Mouse (Mus musculus): ENCODE data around the gene Kcnn1. TPM values are rescaled to one million over a fixed set of nuclear protein-coding genes. Genes with fewer than 3 reads are reported as not detected.

Kcnn1 gene
- polyA plus RNA-seq, 1 experiment from 2014 or later = 4.1 TPM

GRCm38 (mm10) chr8:70821992-70822391 is 41.1 kb downstream of the Kcnn1 start:
- peaks cover 19% of the 10 kb centered on the region for H3K9me3 ChIP-seq (replicated peaks; ENCODE audit: control insufficient read depth, low read length)
- no peaks in the 10 kb centered on the region for H3K4me1 ChIP-seq (ENCODE audit: control insufficient read depth, insufficient read depth, low read length)
- no peak overlapping the region for H3K4me3 ChIP-seq (ENCODE audit: low read length)
- H3K4me2 ChIP-seq (ENCODE audit: low read depth, low read length) = no peak overlapping the region
- peaks cover 11% of the 10 kb centered on the region for H3K27me3 ChIP-seq (ENCODE audit: control insufficient read depth, insufficient read depth, low read length)
- H3K27ac ChIP-seq (ENCODE audit: low read length) = no peak overlapping the region
- no peaks in the 10 kb centered on the region for H3K36me3 ChIP-seq (ENCODE audit: control insufficient read depth, insufficient read depth)
- 36% methylated on average over 11 of the region's 11 CpGs for WGBS
- no peak overlapping the region for H3K9ac ChIP-seq (ENCODE audit: low read length)
- ATAC-seq (replicated peaks; ENCODE audit: extremely low read depth, insufficient read depth, low FRiP score) = no peak

- Histone ChIP-seq H3K4me2 (ENCODE audit: low read depth, low read length) (no peak overlapping the region), H3K27ac (ENCODE audit: low read length) (no peak overlapping the region), H3K9me3 (replicated peaks; ENCODE audit: control insufficient read depth, low read length) (peaks cover 16% of the 10 kb centered on the region), H3K27me3 (ENCODE audit: control insufficient read depth, insufficient read depth, low read length) (peaks cover 14% of the 10 kb centered on the region), H3K9ac (ENCODE audit: low read length) (no peak overlapping the region), H3K4me1 (ENCODE audit: control insufficient read depth, insufficient read depth, low read length) (0 out of 2 replicates have a peak, but pooled peaks cover 3% of the 10 kb centered on the region), H3K4me3 (ENCODE audit: low read length) (no peak overlapping the region), H3K36me3 (ENCODE audit: control insufficient read depth, insufficient read depth) (no peaks in the 10 kb centered on the region)
- 17% methylated on average over 30 of the region's 30 CpGs for WGBS
- ATAC-seq (replicated peaks; ENCODE audit: extremely low read depth, insufficient read depth, low FRiP score) = 0 out of 2 replicates have a peak, but pooled peaks have one; percentile 6
Measured at GRCm38 (mm10) chr8:70821399-70821962, 41.6 kb downstream of the Kcnn1 start.

GRCm38 (mm10) chr8:70820101-70820935 is 42.7 kb downstream of the Kcnn1 start:
- Histone ChIP-seq H3K4me1 (ENCODE audit: control insufficient read depth, insufficient read depth, low read length) (0 out of 2 replicates have a peak, but pooled peaks cover 3% of the 10 kb centered on the region), H3K9ac (ENCODE audit: low read length) (no peak overlapping the region), H3K4me3 (ENCODE audit: low read length) (no peak overlapping the region), H3K4me2 (ENCODE audit: low read depth, low read length) (peak overlapping the region; percentile 1; the same call in 1 of the 2 replicates), H3K36me3 (ENCODE audit: control insufficient read depth, insufficient read depth) (no peaks in the 10 kb centered on the region), H3K9me3 (replicated peaks; ENCODE audit: control insufficient read depth, low read length) (peaks cover 16% of the 10 kb centered on the region), H3K27ac (ENCODE audit: low read length) (no peak overlapping the region), H3K27me3 (ENCODE audit: control insufficient read depth, insufficient read depth, low read length) (peaks cover 23% of the 10 kb centered on the region)
- 8% methylated on average over 31 of the region's 31 CpGs for WGBS
- peak; percentile 32 for ATAC-seq (replicated peaks; ENCODE audit: extremely low read depth, insufficient read depth, low FRiP score)

- H3K4me1 ChIP-seq (ENCODE audit: control insufficient read depth, insufficient read depth, low read length) = 0 out of 2 replicates have a peak, but pooled peaks cover 3% of the 10 kb centered on the region
- ATAC-seq (replicated peaks; ENCODE audit: extremely low read depth, insufficient read depth, low FRiP score) = no peak
- WGBS = 6% methylated on average over 30 of the region's 30 CpGs
- H3K27me3 ChIP-seq (ENCODE audit: control insufficient read depth, insufficient read depth, low read length) = peaks cover 22% of the 10 kb centered on the region
- H3K27ac ChIP-seq (ENCODE audit: low read length) = no peak overlapping the region
- H3K36me3 ChIP-seq (ENCODE audit: control insufficient read depth, insufficient read depth) = no peaks in the 10 kb centered on the region
- peak overlapping the region; percentile 43 for H3K4me2 ChIP-seq (ENCODE audit: low read depth, low read length)
- H3K9ac ChIP-seq (ENCODE audit: low read length) = no peak overlapping the region
- H3K4me3 ChIP-seq (ENCODE audit: low read length) = peak overlapping the region; percentile 16; the same call in 1 of the 2 replicates
- peaks cover 16% of the 10 kb centered on the region for H3K9me3 ChIP-seq (replicated peaks; ENCODE audit: control insufficient read depth, low read length)
Measured at GRCm38 (mm10) chr8:70816679-70817078, 46.4 kb downstream of the Kcnn1 start.

GRCm38 (mm10) chr8:70812885-70813284 is 50.2 kb downstream of the Kcnn1 start:
- no peaks in the 10 kb centered on the region; the same call in 1 of the 2 replicates for H3K9me3 ChIP-seq (replicated peaks; ENCODE audit: control insufficient read depth, low read length)
- peaks cover 17% of the 10 kb centered on the region for H3K27me3 ChIP-seq (ENCODE audit: control insufficient read depth, insufficient read depth, low read length)
- no peak for ATAC-seq (replicated peaks; ENCODE audit: extremely low read depth, insufficient read depth, low FRiP score)

GRCm38 (mm10) chr8:70812055-70812454 is 51.0 kb downstream of the Kcnn1 start:
- H3K9me3 ChIP-seq (replicated peaks; ENCODE audit: control insufficient read depth, low read length) = no peaks in the 10 kb centered on the region
- no peak overlapping the region for H3K4me2 ChIP-seq (ENCODE audit: low read depth, low read length)
- no peak overlapping the region for H3K27ac ChIP-seq (ENCODE audit: low read length)
- WGBS = 46% methylated on average over 4 of the region's 4 CpGs
- H3K36me3 ChIP-seq (ENCODE audit: control insufficient read depth, insufficient read depth) = no peaks in the 10 kb centered on the region
- ATAC-seq (replicated peaks; ENCODE audit: extremely low read depth, insufficient read depth, low FRiP score) = no peak
- H3K9ac ChIP-seq (ENCODE audit: low read length) = no peak overlapping the region
- peaks cover 14% of the 10 kb centered on the region for H3K27me3 ChIP-seq (ENCODE audit: control insufficient read depth, insufficient read depth, low read length)
- 0 out of 2 replicates have a peak, but pooled peaks cover 3% of the 10 kb centered on the region for H3K4me1 ChIP-seq (ENCODE audit: control insufficient read depth, insufficient read depth, low read length)
- H3K4me3 ChIP-seq (ENCODE audit: low read length) = no peak overlapping the region

More at GRCm38 (mm10) chr8:70812885-70813284, 50.2 kb downstream of the Kcnn1 start:
- no peaks in the 10 kb centered on the region for H3K36me3 ChIP-seq (ENCODE audit: control insufficient read depth, insufficient read depth)
- WGBS = 53% methylated on average over 4 of the region's 4 CpGs
- 0 out of 2 replicates have a peak, but pooled peaks cover 3% of the 10 kb centered on the region for H3K4me1 ChIP-seq (ENCODE audit: control insufficient read depth, insufficient read depth, low read length)
- no peak overlapping the region for H3K9ac ChIP-seq (ENCODE audit: low read length)
- H3K27ac ChIP-seq (ENCODE audit: low read length) = no peak overlapping the region
- H3K4me2 ChIP-seq (ENCODE audit: low read depth, low read length) = no peak overlapping the region
- H3K4me3 ChIP-seq (ENCODE audit: low read length) = no peak overlapping the region

GRCm38 (mm10) chr8:70810962-70811680 is 51.9 kb downstream of the Kcnn1 start:
- no peak; the same call in 1 of the 2 replicates for ATAC-seq (replicated peaks; ENCODE audit: extremely low read depth, insufficient read depth, low FRiP score)
- Histone ChIP-seq H3K4me3 (ENCODE audit: low read length) (no peak overlapping the region), H3K9me3 (replicated peaks; ENCODE audit: control insufficient read depth, low read length) (no peaks in the 10 kb centered on the region), H3K4me1 (ENCODE audit: control insufficient read depth, insufficient read depth, low read length) (no peaks in the 10 kb centered on the region), H3K27me3 (ENCODE audit: control insufficient read depth, insufficient read depth, low read length) (peaks cover 8% of the 10 kb centered on the region), H3K27ac (ENCODE audit: low read length) (no peak overlapping the region), H3K4me2 (ENCODE audit: low read depth, low read length) (no peak overlapping the region), H3K9ac (ENCODE audit: low read length) (no peak overlapping the region), H3K36me3 (ENCODE audit: control insufficient read depth, insufficient read depth) (no peaks in the 10 kb centered on the region)
- whole genome bisulfite sequencing = 67% methylated on average over 20 of the region's 20 CpGs

- no peak overlapping the region; the same call in 1 of the 2 replicates for H3K9ac ChIP-seq (ENCODE audit: low read length)
- no peak for ATAC-seq (replicated peaks; ENCODE audit: extremely low read depth, insufficient read depth, low FRiP score)
- no peak overlapping the region for H3K4me3 ChIP-seq (ENCODE audit: low read length)
- H3K36me3 ChIP-seq (ENCODE audit: control insufficient read depth, insufficient read depth) = no peaks in the 10 kb centered on the region
- WGBS = 68% methylated on average over 8 of the region's 8 CpGs
- peaks cover 6% of the 10 kb centered on the region for H3K4me1 ChIP-seq (ENCODE audit: control insufficient read depth, insufficient read depth, low read length)
- H3K9me3 ChIP-seq (replicated peaks; ENCODE audit: control insufficient read depth, low read length) = no peaks in the 10 kb centered on the region
- no peak overlapping the region for H3K27ac ChIP-seq (ENCODE audit: low read length)
- H3K27me3 ChIP-seq (ENCODE audit: control insufficient read depth, insufficient read depth, low read length) = peaks cover 7% of the 10 kb centered on the region; the same call in 1 of the 2 replicates
- H3K4me2 ChIP-seq (ENCODE audit: low read depth, low read length) = 0 out of 2 replicates have a peak overlapping the region, but pooled peaks have one; percentile 4
Measured at GRCm38 (mm10) chr8:70808955-70809701, 53.9 kb downstream of the Kcnn1 start.
